Mouse (Mus musculus) cerebellum, adult 9-11 months (tissue): ENCODE measurements around the gene 4930503B20Rik.

ENCODE experiments used
- DNase-seq: peaks from one replicate; pipeline ENCODE4 v3.0.0; 2022

Gene 4930503B20Rik

DNA sequence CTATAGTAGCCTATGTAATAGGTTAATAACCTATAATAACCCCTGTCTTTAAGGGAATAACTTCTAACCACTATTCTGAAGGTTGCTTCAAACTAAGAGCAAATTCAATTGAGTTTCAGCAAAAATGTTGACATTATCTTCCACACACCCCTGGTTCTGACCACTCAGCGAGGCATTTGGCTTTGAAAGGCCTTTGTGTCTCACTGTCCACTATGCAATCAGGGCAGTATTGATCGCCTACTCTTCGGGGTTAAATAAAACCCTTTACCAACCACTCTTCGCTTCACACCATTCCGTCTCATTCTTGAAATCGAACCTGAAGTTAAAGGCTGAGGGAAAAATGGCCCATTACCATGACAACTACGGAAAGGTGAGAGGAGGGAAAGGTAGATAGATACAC is 54.3 kb downstream of the 4930503B20Rik start:
- no peak for DNase-seq

DNA sequence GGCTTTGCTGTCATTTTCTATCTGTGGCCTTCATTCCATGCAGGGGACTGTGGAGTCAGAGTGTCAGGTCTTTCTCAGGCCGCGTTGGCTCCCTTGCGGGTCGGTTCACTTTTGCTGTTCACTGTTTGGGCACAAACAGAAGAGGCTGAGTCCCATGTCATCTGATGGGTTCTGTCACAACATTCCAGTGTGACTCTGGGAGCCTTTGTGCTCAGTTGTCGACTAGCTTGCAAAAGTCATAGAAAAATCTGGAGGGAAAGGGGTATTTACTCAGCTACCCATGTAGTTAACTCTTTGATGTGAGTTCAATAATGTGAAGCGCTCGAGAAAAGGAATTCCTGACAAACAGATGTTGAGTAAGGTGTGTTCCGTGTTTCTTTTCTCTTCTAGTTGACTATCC is 54.7 kb downstream of the 4930503B20Rik start:
- no peak for DNase-seq

DNA sequence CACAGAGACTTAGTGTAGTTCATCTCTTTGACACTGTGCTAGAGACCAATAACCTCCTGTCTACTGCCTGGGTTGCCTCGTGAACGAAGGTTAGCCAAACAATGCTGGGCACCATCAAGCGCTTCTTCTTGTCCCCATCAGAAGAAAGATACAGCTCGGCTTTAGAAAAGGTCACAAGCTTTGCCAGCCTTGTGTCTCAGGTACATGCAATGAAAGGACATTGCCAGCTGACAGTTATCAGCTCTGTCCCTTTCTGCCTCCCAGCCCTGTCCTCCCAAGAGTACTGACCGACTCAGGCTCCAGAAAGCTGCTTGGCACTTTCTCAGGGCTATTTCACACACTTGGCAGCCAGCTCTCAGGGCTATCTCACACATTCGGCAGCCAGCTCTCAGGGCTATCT is 55.7 kb downstream of the 4930503B20Rik start:
- DNase-seq, result no peak
